Mouse (Mus musculus): ENCODE results near the gene 9930021J03Rik.

9930021J03Rik gene

GRCm38 (mm10) chr19:29805917-29806785 lies at the start of gene 9930021J03Rik:
9930021J03Rik (minus strand) TSS chr19:29805989.
- DNase-seq (ENCODE audit: low spot score in 2 of 2): peak; percentile 99

GRCm38 (mm10) chr19:29853711-29854110 lies 47.9 kb upstream of the 9930021J03Rik start:
- DNase-seq (ENCODE audit: low spot score in 2 of 2): peak in 1 of 2 experiments; percentile 2

GRCm38 (mm10) chr19:29851036-29851690 lies 45.4 kb upstream of the 9930021J03Rik start:
- no peak for DNase-seq (ENCODE audit: low spot score in 2 of 2)

GRCm38 (mm10) chr19:29849924-29850551 lies 44.2 kb upstream of the 9930021J03Rik start:
- DNase-seq (ENCODE audit: low spot score in 2 of 2): no peak

- peak in 1 of 2 experiments; percentile 29 for DNase-seq (ENCODE audit: low spot score in 2 of 2)
Measured at GRCm38 (mm10) chr19:29844036-29844661, 38.4 kb upstream of the 9930021J03Rik start.

- DNase-seq (ENCODE audit: low spot score in 2 of 2): peak in 1 of 2 experiments; percentile 4
Measured at GRCm38 (mm10) chr19:29843641-29844035, 37.8 kb upstream of the 9930021J03Rik start.

- DNase-seq (ENCODE audit: low spot score in 2 of 2): no peak
Measured at GRCm38 (mm10) chr19:29842973-29843372, 37.2 kb upstream of the 9930021J03Rik start.

GRCm38 (mm10) chr19:29840642-29841041 lies 34.9 kb upstream of the 9930021J03Rik start:
- DNase-seq (ENCODE audit: low spot score in 2 of 2): no peak

GRCm38 (mm10) chr19:29838636-29839135 lies 32.9 kb upstream of the 9930021J03Rik start:
- no peak for DNase-seq (ENCODE audit: low spot score in 2 of 2)

- no peak for DNase-seq (ENCODE audit: low spot score in 2 of 2)
Measured at GRCm38 (mm10) chr19:29838171-29838570, 32.4 kb upstream of the 9930021J03Rik start.

GRCm38 (mm10) chr19:29835364-29836034 lies 29.7 kb upstream of the 9930021J03Rik start:
- DNase-seq (ENCODE audit: low spot score in 2 of 2): no peak

GRCm38 (mm10) chr19:29830911-29831310 lies 25.1 kb upstream of the 9930021J03Rik start:
- DNase-seq (ENCODE audit: low spot score in 2 of 2): no peak

GRCm38 (mm10) chr19:29828558-29828957 lies 22.8 kb upstream of the 9930021J03Rik start:
- no peak for DNase-seq (ENCODE audit: low spot score in 2 of 2)

- DNase-seq (ENCODE audit: low spot score in 2 of 2): peak in 1 of 2 experiments; percentile 23
Measured at GRCm38 (mm10) chr19:29826686-29827085, 20.9 kb upstream of the 9930021J03Rik start.

GRCm38 (mm10) chr19:29825003-29825402 lies 19.2 kb upstream of the 9930021J03Rik start:
- no peak for DNase-seq (ENCODE audit: low spot score in 2 of 2)

- peak in 1 of 2 experiments; percentile 61 for DNase-seq (ENCODE audit: low spot score in 2 of 2)
Measured at GRCm38 (mm10) chr19:29824034-29824700, 18.4 kb upstream of the 9930021J03Rik start.

- DNase-seq (ENCODE audit: low spot score in 2 of 2): no peak
Measured at GRCm38 (mm10) chr19:29823456-29824010, 17.7 kb upstream of the 9930021J03Rik start.

- peak in 1 of 2 experiments; percentile 10 for DNase-seq (ENCODE audit: low spot score in 2 of 2)
Measured at GRCm38 (mm10) chr19:29820966-29821365, 15.2 kb upstream of the 9930021J03Rik start.

GRCm38 (mm10) chr19:29812581-29813460 lies 7.0 kb upstream of the 9930021J03Rik start, which contains the start of gene Ranbp6:
Ranbp6 (minus strand) TSS chr19:29812974.
- DNase-seq (ENCODE audit: low spot score in 2 of 2): peak; percentile 86 to 93

Measured in cerebellum, postnatal 4 days (tissue).